Mouse (Mus musculus) embryonic facial prominence, embryonic 12.5 days (tissue): ENCODE data around the gene Fam219a. TPM values are rescaled to one million over a fixed set of nuclear protein-coding genes. Genes with fewer than 3 reads are reported as not detected.

Experiments used
- ATAC-seq: fragments of 200-750 bp; cut with Nextera tagmentation; 2 replicates; pipeline ENCODE4 v1.8.0; 2017; ENCODE audit not compliant: insufficient number of reproducible peaks, insufficient read depth, low FRiP score, low TSS enrichment
- H3K27ac ChIP-seq: fragments of 300-500 bp; sonication (generic); 2 replicates; pipeline ENCODE4 v1.5.1; 2016; ENCODE audit warnings: mild to moderate bottlenecking
- H3K27me3 ChIP-seq: fragments of 300-500 bp; sonication (generic); 2 replicates; pipeline ENCODE4 v1.6.1; 2016; ENCODE audit warnings: mild to moderate bottlenecking, moderate library complexity
- H3K36me3 ChIP-seq: fragments of 300-500 bp; sonication (generic); 2 replicates; pipeline ENCODE4 v1.6.1; 2016; ENCODE audit warnings: mild to moderate bottlenecking
- H3K4me1 ChIP-seq: fragments of 300-500 bp; sonication (generic); 2 replicates; pipeline ENCODE4 v1.6.1; 2016
- H3K4me2 ChIP-seq: fragments of 300-500 bp; sonication (generic); replicated peaks from 2 replicates; pipeline ENCODE4 v1.6.1; 2016; ENCODE audit warnings: mild to moderate bottlenecking, moderate library complexity
- H3K4me3 ChIP-seq: fragments of 300-500 bp; sonication (generic); 2 replicates; pipeline ENCODE4 v1.5.1; 2016; ENCODE audit warnings: mild to moderate bottlenecking
- H3K9ac ChIP-seq: fragments of 300-500 bp; sonication (generic); 2 replicates; pipeline ENCODE4 v1.6.1; 2016; ENCODE audit warnings: mild to moderate bottlenecking, moderate library complexity
- H3K9me3 ChIP-seq: fragments of 300-500 bp; sonication (generic); 2 replicates; pipeline ENCODE4 v1.6.1; 2016; ENCODE audit warnings: mild to moderate bottlenecking, moderate library complexity
- WGBS: fragments of 180-500 bp; shearing (Covaris S2); methylation state at CpG from one replicate; pipeline ENCODE4 v1.1.7; 2016; 5-methylcytosine and 5-hydroxymethylcytosine counted together
- polyA plus RNA-seq: library from polyadenylated mRNA; unstranded; fragments of >200 nt; fragmentation: Nextera tagmentation; extraction: Ambion mirVana; gene quantifications from 2 replicates; pipeline ENCODE4 v1.2.1, GENCODE M21; 2016

Gene Fam219a
- polyA plus RNA-seq, 1 experiment from 2014 or later, result 5.3 TPM

DNA sequence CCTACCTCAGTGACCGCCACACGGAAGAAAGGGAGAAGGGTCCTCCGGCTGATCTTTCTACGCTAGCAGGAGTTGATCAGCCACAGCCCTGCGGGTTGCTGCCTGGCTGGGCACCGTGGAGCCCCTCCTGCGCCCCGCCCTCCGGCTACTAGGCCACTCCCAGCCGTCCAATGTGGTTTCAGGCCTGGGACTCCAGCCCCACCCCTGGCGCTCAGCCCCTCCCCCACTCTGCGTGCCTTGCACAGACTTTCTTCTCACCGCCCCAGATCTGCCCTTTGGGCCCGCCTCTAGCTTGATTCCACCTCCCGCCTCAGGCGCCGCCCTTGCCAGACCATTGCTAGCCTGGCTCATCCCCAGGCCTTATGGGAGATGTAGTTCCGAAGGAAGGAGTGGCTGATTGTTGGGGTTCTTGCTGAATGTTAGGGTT is 66.3 kb downstream of the Fam219a start, which contains the start of gene AI464131:
Gene AI464131 (minus strand): TSS at position 91 of the 427 bp plus-strand sequence.
- 1% methylated on average over 18 of the region's 18 CpGs for WGBS
- Histone ChIP-seq H3K4me3 (peak within 1 kb of the TSS; percentile 35), H3K9me3 (no peaks in the 10 kb centered on the region), H3K9ac (peak within 1 kb of the TSS; percentile 13; the same call in 1 of the 2 replicates), H3K36me3 (no peaks in the 10 kb centered on the region), H3K4me1 (peaks cover 40% of the 10 kb centered on the region), H3K27ac (peak within 1 kb of the TSS; percentile 48), H3K4me2 (peak within 1 kb of the TSS; percentile 58), H3K27me3 (peaks cover 44% of the 10 kb centered on the region)
- ATAC-seq, result peak; percentile 87

DNA sequence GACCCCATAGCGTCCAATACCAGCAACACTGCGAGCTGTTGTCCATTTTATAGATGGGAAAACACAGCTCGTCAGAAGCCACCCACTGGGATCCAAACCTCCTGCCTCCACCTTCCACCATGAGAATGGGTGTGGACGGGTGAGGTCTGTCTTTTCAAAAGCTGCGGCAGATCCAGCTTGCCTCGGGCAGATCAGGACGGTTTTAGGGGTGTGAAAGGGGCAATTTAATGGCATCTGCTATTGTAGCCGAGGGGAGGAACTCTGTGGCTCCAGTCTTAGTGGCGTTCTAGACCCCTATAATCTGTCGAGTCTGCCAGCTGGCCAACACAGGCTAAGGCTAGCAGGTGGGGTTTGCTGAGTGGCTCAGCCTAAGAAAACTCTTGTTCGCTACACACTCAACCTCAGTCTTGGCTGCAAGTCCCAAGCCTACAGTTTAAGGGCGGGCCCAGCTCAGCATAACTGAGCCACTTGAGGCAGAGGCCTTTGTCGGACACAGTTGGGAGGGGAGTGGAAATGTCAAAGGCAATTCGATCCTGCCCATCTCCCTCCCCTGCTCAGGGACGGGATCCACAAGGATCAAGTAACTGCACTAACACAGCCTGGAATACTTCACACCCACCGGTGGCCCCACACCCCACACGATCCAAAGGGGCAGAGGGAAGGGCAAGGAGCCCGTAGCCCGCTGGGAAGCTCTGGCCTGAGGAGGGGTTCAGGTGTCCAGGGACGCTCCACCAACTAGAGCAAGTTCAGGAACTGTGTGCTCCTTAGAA is 67.0 kb downstream of the Fam219a start:
- Histone ChIP-seq H3K27ac (peak overlapping the region; percentile 48), H3K9me3 (no peaks in the 10 kb centered on the region), H3K36me3 (no peaks in the 10 kb centered on the region), H3K4me1 (peaks cover 42% of the 10 kb centered on the region), H3K9ac (peak overlapping the region; percentile 13; the same call in 1 of the 2 replicates), H3K27me3 (peaks cover 49% of the 10 kb centered on the region), H3K4me3 (peak overlapping the region; percentile 35), H3K4me2 (peak overlapping the region; percentile 58)
- WGBS, result 9% methylated on average over 20 of the region's 20 CpGs
- ATAC-seq, result peak; percentile 50

DNA sequence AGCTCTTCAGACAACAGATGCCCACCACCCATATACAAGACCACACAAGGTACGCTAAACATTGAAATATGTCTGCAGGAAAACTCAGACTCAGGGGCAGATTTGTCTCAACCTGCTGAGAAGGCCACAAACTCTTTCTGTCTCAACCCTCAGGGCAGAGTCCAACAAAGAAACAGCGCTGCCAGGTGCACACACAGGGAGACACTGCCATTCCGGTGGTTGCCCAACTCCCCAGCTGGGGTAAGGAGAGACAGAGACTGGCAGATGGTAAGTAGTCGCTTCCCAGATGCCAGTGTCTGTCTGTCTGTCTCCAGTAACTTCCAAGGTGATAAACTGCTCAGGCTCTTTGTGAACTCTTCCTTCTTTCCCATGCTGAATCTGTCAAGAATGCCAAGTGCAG is 68.6 kb downstream of the Fam219a start:
- Histone ChIP-seq H3K27ac (no peak overlapping the region), H3K9me3 (no peaks in the 10 kb centered on the region), H3K4me2 (no peak overlapping the region), H3K9ac (no peak overlapping the region), H3K36me3 (no peaks in the 10 kb centered on the region), H3K27me3 (peaks cover 65% of the 10 kb centered on the region), H3K4me1 (peaks cover 34% of the 10 kb centered on the region), H3K4me3 (no peak overlapping the region)
- ATAC-seq, result no peak
- 66% methylated on average over 4 of the region's 4 CpGs for WGBS

DNA sequence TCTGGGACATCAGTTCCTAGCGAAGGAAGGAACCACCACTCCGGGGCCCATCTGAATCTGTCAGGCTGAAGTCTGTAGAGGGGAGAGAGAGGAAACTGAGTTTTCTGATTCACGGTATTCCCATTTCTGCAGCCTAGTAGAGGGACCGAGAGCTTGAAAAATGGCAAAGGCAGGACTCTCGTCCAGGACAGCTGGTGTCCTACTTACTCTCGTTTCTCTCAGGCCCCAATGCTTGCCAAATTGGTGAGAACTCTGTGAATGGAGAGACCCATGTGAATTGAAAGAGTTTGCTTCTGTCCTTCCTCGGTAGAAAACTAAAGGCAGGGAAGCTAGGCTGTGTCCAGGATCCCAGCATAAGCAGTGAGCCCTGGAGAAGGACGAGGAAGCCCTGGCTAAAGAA is 69.7 kb downstream of the Fam219a start:
- Histone ChIP-seq H3K4me1 (peaks cover 34% of the 10 kb centered on the region), H3K4me2 (no peak overlapping the region), H3K9me3 (no peaks in the 10 kb centered on the region), H3K9ac (no peak overlapping the region), H3K27me3 (peaks cover 71% of the 10 kb centered on the region), H3K4me3 (no peak overlapping the region), H3K27ac (no peak overlapping the region), H3K36me3 (no peaks in the 10 kb centered on the region)
- 51% methylated on average over 8 of the region's 8 CpGs for WGBS
- ATAC-seq, result no peak

DNA sequence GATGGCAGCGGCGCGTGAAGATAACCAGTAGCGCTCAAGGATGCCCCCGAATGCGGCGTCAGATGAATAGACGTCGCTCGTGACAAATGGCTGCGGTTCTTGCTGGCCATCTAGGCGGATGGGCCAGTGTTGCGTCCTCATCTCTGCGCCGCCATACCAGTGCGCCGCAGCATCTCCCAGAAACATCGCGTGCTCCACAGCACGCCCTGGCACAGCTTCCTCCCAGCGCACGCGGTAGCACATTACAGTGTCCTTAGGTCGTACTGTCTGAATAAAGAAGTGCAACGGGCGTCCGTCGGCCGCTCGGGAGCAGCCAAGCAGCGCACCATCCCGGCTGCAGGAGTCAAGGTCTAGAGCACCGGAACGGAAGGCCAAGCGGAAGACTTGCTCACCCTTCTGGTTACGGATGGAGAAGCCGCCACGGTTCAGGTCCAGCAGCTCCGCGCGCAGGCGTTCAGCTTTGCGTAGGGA is 70.4 kb downstream of the Fam219a start:
- peak overlapping the region; percentile 57 for H3K4me2 ChIP-seq
- H3K36me3 ChIP-seq, result no peaks in the 10 kb centered on the region
- peaks cover 34% of the 10 kb centered on the region for H3K4me1 ChIP-seq
- ATAC-seq, result no peak
- no peak overlapping the region for H3K9ac ChIP-seq
- no peak overlapping the region for H3K27ac ChIP-seq
- no peaks in the 10 kb centered on the region for H3K9me3 ChIP-seq
- 4% methylated on average over 43 of the region's 43 CpGs for WGBS
- peaks cover 71% of the 10 kb centered on the region for H3K27me3 ChIP-seq
- peak overlapping the region; percentile 31 for H3K4me3 ChIP-seq

DNA sequence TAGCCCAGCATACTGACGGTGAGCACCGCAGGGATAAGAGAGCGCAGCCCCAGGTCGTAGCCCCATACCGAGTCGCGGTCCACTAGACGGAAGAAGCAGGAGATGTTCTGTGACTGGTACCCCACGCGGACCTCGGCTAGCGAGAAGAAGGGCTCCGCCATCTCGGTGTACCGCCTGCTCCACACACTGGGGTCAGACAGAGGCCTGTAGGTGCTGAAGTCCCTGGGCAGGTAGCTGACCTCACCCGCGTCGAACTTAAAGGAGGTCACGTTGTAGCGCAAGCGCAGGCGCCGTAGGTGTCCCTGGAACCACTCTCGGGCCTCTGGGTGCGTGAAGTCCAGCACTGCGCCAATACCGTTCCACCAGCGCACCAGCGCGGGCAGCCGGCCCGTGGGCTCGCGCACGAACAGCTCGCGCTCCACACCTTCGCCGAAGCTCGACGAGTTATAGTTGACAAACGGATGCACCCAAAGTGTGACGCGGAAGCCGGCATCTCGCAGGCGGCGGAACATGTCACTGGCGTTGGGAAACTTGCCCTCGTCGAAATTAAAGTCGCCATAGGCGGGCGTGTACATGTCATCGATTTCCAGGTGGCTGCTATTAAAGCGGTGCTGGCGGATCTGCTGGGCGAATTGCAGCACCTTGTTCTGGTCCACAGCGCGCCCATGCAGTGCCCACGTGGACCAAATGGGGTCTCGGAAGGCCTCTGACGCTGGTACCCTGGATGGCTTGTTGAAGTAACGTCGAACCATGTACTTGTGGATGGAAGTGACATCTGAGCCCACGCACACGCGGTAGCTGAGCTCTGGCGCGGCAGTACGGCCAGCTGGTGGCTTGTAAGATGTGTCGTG is 71.1 kb downstream of the Fam219a start:
- H3K9me3 ChIP-seq, result no peaks in the 10 kb centered on the region
- H3K27me3 ChIP-seq, result peaks cover 71% of the 10 kb centered on the region
- peak overlapping the region; percentile 31 for H3K4me3 ChIP-seq
- WGBS, result 5% methylated on average over 72 of the region's 72 CpGs
- H3K4me2 ChIP-seq, result peak overlapping the region; percentile 57
- H3K36me3 ChIP-seq, result no peaks in the 10 kb centered on the region
- no peak overlapping the region for H3K27ac ChIP-seq
- no peak for ATAC-seq
- H3K4me1 ChIP-seq, result peaks cover 34% of the 10 kb centered on the region
- H3K9ac ChIP-seq, result no peak overlapping the region; the same call in 1 of the 2 replicates

DNA sequence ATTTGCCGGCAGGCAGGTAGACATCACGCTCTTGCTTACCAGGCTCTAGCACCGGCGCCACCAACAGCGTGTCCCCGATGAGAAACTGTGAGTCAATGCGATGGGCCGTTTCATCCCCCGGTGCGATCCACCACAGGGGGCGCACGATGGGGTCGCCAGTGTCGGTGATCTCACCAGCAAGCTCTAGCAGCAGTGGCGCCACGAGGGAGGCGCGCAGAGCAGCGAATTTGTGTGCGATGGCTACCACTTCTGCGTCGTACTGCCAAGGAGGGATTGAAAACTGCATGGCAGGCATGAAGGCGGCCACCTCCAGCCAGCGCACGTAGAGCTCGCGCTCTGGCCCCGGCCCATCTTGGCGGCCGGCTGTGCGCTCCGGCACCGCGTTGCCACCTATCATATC is 71.8 kb downstream of the Fam219a start:
- Histone ChIP-seq H3K36me3 (no peaks in the 10 kb centered on the region), H3K4me1 (peaks cover 33% of the 10 kb centered on the region), H3K27me3 (peaks cover 71% of the 10 kb centered on the region), H3K9ac (no peak overlapping the region; the same call in 1 of the 2 replicates), H3K9me3 (no peaks in the 10 kb centered on the region), H3K4me2 (peak overlapping the region; percentile 57), H3K27ac (no peak overlapping the region), H3K4me3 (peak overlapping the region; percentile 31)
- no peak for ATAC-seq
- WGBS, result 2% methylated on average over 34 of the region's 34 CpGs

DNA sequence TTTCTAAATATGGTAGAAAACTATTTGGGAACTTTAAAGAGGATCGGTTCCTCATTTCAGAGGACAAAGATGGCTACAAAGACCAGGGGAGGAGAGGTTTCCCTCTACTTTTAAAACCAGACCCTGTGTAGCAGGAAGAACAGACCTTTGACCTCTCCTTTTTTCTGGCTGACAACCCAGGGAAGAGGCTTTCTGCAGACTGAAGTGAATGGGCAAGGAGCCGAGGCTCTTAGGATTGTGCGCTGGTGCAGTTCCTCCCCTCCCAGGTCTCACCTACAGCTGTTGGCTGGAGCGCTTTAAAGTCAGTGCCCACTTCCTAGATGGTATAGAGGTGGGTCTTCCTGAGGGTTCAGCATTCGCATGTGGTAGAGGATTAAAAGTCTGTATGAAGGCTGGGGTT is 72.3 kb downstream of the Fam219a start:
- Histone ChIP-seq H3K27me3 (peaks cover 69% of the 10 kb centered on the region), H3K9ac (no peak overlapping the region), H3K9me3 (no peaks in the 10 kb centered on the region), H3K36me3 (no peaks in the 10 kb centered on the region), H3K4me2 (no peak overlapping the region), H3K27ac (no peak overlapping the region), H3K4me3 (no peak overlapping the region), H3K4me1 (peaks cover 27% of the 10 kb centered on the region)
- 41% methylated on average over 5 of the region's 5 CpGs for WGBS
- no peak for ATAC-seq

DNA sequence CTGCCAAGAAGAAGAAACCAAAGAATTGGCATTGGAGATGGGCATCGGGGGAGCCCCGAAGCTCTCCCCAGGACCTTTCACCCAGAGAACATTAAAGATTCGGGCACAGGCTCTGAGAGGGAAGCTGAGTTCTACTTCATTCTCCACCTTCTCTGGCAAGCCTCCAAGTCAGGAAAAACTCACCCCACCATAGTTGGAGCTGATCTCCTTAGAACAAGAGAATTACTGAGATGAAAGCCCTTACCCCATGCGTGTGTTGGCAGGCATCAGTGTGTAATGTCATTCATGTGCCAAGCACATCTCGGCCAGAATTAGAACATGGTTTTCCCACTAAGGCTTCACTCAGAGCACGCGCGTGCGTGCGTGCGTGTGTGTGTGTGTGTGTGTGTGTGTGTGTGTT is 73.5 kb downstream of the Fam219a start:
- Histone ChIP-seq H3K4me1 (peaks cover 22% of the 10 kb centered on the region), H3K9ac (no peak overlapping the region), H3K36me3 (no peaks in the 10 kb centered on the region), H3K27ac (no peak overlapping the region), H3K9me3 (no peaks in the 10 kb centered on the region), H3K27me3 (peaks cover 57% of the 10 kb centered on the region), H3K4me3 (no peak overlapping the region), H3K4me2 (no peak overlapping the region)
- WGBS, result 89% methylated on average over 11 of the region's 11 CpGs
- ATAC-seq, result no peak

DNA sequence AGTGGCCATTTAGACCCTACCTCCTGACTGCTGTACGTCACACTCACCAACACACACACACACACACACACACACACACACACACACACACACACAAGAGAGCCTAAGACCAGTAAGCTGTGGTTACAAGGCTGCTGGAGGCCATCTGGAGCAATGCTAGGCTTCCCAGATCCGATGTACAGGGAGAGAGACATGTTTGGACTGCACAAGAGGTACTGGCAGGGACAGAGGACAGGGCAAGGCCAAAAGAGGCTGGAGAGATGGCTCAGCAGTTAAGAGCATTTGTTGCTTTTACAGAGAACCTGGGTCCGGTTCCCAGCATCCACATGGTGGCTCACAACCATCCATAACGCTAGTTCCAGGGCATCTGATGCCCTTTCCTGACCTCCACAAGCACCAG is 74.3 kb downstream of the Fam219a start:
- no peak for ATAC-seq
- Histone ChIP-seq H3K27me3 (peaks cover 49% of the 10 kb centered on the region), H3K36me3 (no peaks in the 10 kb centered on the region), H3K4me2 (no peak overlapping the region), H3K9ac (no peak overlapping the region), H3K4me1 (peaks cover 22% of the 10 kb centered on the region), H3K9me3 (no peaks in the 10 kb centered on the region), H3K4me3 (no peak overlapping the region), H3K27ac (no peak overlapping the region)
- 83% methylated on average over 4 of the region's 4 CpGs for WGBS

DNA sequence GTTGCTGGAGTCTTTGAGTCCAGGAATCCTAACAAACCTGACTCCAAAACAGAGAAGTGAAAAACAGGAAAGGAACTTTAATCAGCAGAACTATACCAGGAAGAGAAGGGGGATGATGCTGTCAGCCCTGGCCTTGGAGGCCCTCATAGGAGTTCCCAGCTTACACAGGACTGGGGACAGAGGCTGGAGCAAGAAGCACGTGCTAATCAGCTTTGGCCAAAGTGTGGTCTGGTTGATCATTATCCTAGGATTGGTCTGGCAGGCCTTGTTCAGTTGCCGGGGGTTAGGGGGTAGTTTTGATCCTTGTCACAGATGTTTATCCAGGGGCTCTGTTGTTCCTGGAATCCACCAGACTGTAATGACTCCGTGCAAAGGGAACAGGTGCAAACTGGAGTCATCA is 75.0 kb downstream of the Fam219a start:
- H3K4me1 ChIP-seq, result peaks cover 21% of the 10 kb centered on the region
- H3K4me2 ChIP-seq, result no peak overlapping the region
- no peak overlapping the region for H3K9ac ChIP-seq
- H3K36me3 ChIP-seq, result no peaks in the 10 kb centered on the region
- 54% methylated on average over 3 of the region's 3 CpGs for WGBS
- no peak overlapping the region for H3K27ac ChIP-seq
- H3K27me3 ChIP-seq, result peaks cover 42% of the 10 kb centered on the region
- H3K4me3 ChIP-seq, result no peak overlapping the region
- H3K9me3 ChIP-seq, result no peaks in the 10 kb centered on the region
- no peak for ATAC-seq
